Mouse (Mus musculus) small intestine, adult 2 months (tissue): ENCODE results near the gene C3. TPM values are rescaled to one million over a fixed set of nuclear protein-coding genes. Genes with fewer than 3 reads are reported as not detected.

Experiments
- H3K27ac ChIP-seq: fragments of 200-500 bp; 2 replicates; pipeline ENCODE4 v1.5.1; 2012; ENCODE audit warnings: low read depth, low read length, control low read depth, inconsistent platforms; ENCODE audit not compliant: insufficient read depth
- H3K27me3 ChIP-seq: fragments of 200-500 bp; 2 replicates; pipeline ENCODE4 v1.6.1; 2012; ENCODE audit warnings: mild to moderate bottlenecking, moderate library complexity, low read length, inconsistent platforms; ENCODE audit not compliant: control insufficient read depth, insufficient read depth
- H3K36me3 ChIP-seq: fragments of 200-500 bp; 2 replicates; pipeline ENCODE4 v1.6.1; 2012; ENCODE audit warnings: mild to moderate bottlenecking, low read length, control low read depth, inconsistent platforms; ENCODE audit not compliant: control insufficient read depth, insufficient read depth
- H3K4me1 ChIP-seq: fragments of 200-500 bp; 2 replicates; pipeline ENCODE4 v1.6.1; 2012; ENCODE audit warnings: low read length, inconsistent platforms, mixed read lengths; ENCODE audit not compliant: control insufficient read depth, insufficient read depth, insufficient read length
- H3K4me3 ChIP-seq: fragments of 200-500 bp; 2 replicates; pipeline ENCODE4 v1.5.1; 2012; ENCODE audit warnings: low read depth, mild to moderate bottlenecking, control low read depth, inconsistent platforms, low read length, moderate library complexity
- CTCF ChIP-seq: fragments of 200-500 bp; IDR thresholded peaks from 2 replicates; pipeline ENCODE4 v1.5.1; 2012; ENCODE audit warnings: low read depth, mild to moderate bottlenecking, control low read depth, inconsistent platforms, low read length, moderate library complexity, mixed read lengths; ENCODE audit not compliant: insufficient replicate concordance, insufficient read length; ENCODE audit errors: extremely low read depth
- POLR2A ChIP-seq: fragments of 200-500 bp; IDR thresholded peaks from 2 replicates; pipeline ENCODE4 v1.6.1; 2012; ENCODE audit warnings: low read depth, mild to moderate bottlenecking, control low read depth, inconsistent platforms, low read length, moderate library complexity
- WGBS: fragments of 180-500 bp; shearing (Covaris S2); methylation state at CpG from one replicate; pipeline ENCODE4 v1.1.7; 2018; 5-methylcytosine and 5-hydroxymethylcytosine counted together
- polyA plus RNA-seq: library from polyadenylated mRNA; depleted of rRNA; stranded (reverse); fragments of >200 nt; gene quantifications from 2 replicates; pipeline ENCODE4 v1.2.3, GENCODE M21; 2012

The C3 gene
- polyA plus RNA-seq, 1 experiment = 17.9 TPM

- no peak overlapping the region for H3K27ac ChIP-seq
- no peak overlapping the region for H3K4me3 ChIP-seq
- 10% methylated on average over 3 of the region's 3 CpGs for WGBS
- 0 out of 2 replicates have a peak, but pooled peaks cover 2% of the 10 kb centered on the region for H3K4me1 ChIP-seq
- TF ChIP-seq CTCF (peak; percentile 62; the same call in 1 of the 2 replicates), POLR2A (no peak)
- H3K36me3 ChIP-seq = no peaks in the 10 kb centered on the region
- no peaks in the 10 kb centered on the region for H3K27me3 ChIP-seq
Measured at GRCm38 (mm10) chr17:57219884-57220207, 8.1 kb downstream of the C3 start.

- Histone ChIP-seq H3K4me3 (no peak overlapping the region), H3K27me3 (no peaks in the 10 kb centered on the region), H3K27ac (no peak overlapping the region), H3K4me1 (0 out of 2 replicates have a peak, but pooled peaks cover 2% of the 10 kb centered on the region), H3K36me3 (no peaks in the 10 kb centered on the region)
- WGBS = 16% methylated on average over 11 of the region's 11 CpGs
- TF ChIP-seq CTCF (peak; percentile 61; the same call in 1 of the 2 replicates), POLR2A (no peak)
Measured at GRCm38 (mm10) chr17:57219167-57219883, 8.6 kb downstream of the C3 start.

- H3K27me3 ChIP-seq = no peaks in the 10 kb centered on the region
- TF ChIP-seq CTCF = no peak
- TF ChIP-seq POLR2A = no peak
- no peak overlapping the region for H3K4me3 ChIP-seq
- H3K4me1 ChIP-seq = 0 out of 2 replicates have a peak, but pooled peaks cover 2% of the 10 kb centered on the region
- no peak overlapping the region for H3K27ac ChIP-seq
- H3K36me3 ChIP-seq = no peaks in the 10 kb centered on the region
- WGBS = 60% methylated on average over 12 of the region's 12 CpGs
Measured at GRCm38 (mm10) chr17:57218335-57218900, 9.5 kb downstream of the C3 start.

- H3K4me3 ChIP-seq = no peak overlapping the region
- TF ChIP-seq POLR2A (no peak), CTCF (no peak)
- H3K27ac ChIP-seq = no peak overlapping the region
- WGBS = 36% methylated on average over 13 of the region's 13 CpGs
- no peaks in the 10 kb centered on the region for H3K36me3 ChIP-seq
- H3K27me3 ChIP-seq = no peaks in the 10 kb centered on the region
- 0 out of 2 replicates have a peak, but pooled peaks cover 2% of the 10 kb centered on the region for H3K4me1 ChIP-seq
Measured at GRCm38 (mm10) chr17:57214676-57215387, 13.1 kb downstream of the C3 start.

- TF ChIP-seq POLR2A (no peak), CTCF (no peak)
- H3K4me3 ChIP-seq = no peak overlapping the region
- no peaks in the 10 kb centered on the region for H3K36me3 ChIP-seq
- H3K4me1 ChIP-seq = no peaks in the 10 kb centered on the region
- H3K27me3 ChIP-seq = no peaks in the 10 kb centered on the region
- no peak overlapping the region for H3K27ac ChIP-seq
- WGBS = 42% methylated on average over 9 of the region's 9 CpGs
Measured at GRCm38 (mm10) chr17:57211501-57211900, 16.4 kb downstream of the C3 start.

GRCm38 (mm10) chr17:57209330-57209729 is 18.6 kb downstream of the C3 start:
- Histone ChIP-seq H3K27ac (no peak overlapping the region), H3K36me3 (no peaks in the 10 kb centered on the region), H3K27me3 (no peaks in the 10 kb centered on the region), H3K4me1 (no peaks in the 10 kb centered on the region), H3K4me3 (no peak overlapping the region)
- TF ChIP-seq POLR2A (no peak), CTCF (no peak)
- 49% methylated on average over 4 of the region's 4 CpGs for WGBS

GRCm38 (mm10) chr17:57207938-57208337 is 20.0 kb downstream of the C3 start:
- Histone ChIP-seq H3K36me3 (no peaks in the 10 kb centered on the region), H3K27ac (no peak overlapping the region), H3K4me3 (no peak overlapping the region), H3K27me3 (no peaks in the 10 kb centered on the region), H3K4me1 (no peaks in the 10 kb centered on the region)
- TF ChIP-seq POLR2A (no peak), CTCF (no peak)
- WGBS = 45% methylated on average over 3 of the region's 3 CpGs
